Comparison of ENCODE assay signal across 8 mouse cellular contexts in the genomic region with DNA sequence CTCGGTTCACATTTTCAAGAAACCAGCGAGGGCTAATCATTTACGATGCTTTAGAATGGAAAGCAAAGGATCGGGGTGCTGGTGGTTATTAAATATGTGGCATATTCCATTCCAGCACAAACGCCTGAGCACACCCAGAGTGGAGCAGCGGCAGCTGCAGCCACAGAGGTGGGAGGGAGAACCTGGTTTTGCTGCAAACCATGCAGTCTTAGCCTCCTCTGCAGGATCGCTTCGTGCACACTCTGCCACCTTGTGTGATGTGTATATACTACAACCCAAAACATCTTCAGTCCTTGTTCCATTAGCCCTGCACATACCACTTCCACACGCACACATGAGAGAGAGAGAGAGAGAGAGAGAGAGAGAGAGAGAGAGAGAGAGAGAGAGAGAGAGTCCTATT.
DNase-seq lines count a peak whose midpoint lies in the region; ATAC-seq lines count a peak whose summit lies in the region.

No protein-coding gene starts in this region.

- no peaks in the 10 kb centered on the region for H3K9me3 ChIP-seq in embryonic facial prominence, embryonic 10.5 days
- no peaks in the 10 kb centered on the region for H3K9me3 ChIP-seq in heart, embryonic 12.5 days (replicated peaks)
- H3K9me3 ChIP-seq in midbrain, embryonic 14.5 days (ENCODE audit: control insufficient read depth, low read length): no peaks in the 10 kb centered on the region

- no peaks in the 10 kb centered on the region for H3K4me1 ChIP-seq in embryonic facial prominence, embryonic 10.5 days
- no peaks in the 10 kb centered on the region for H3K4me1 ChIP-seq in heart, embryonic 12.5 days (replicated peaks)
- peaks cover 10% of the 10 kb centered on the region; the same call in 1 of the 2 replicates for H3K4me1 ChIP-seq in midbrain, embryonic 14.5 days (ENCODE audit: control insufficient read depth, insufficient read depth, low read length)

- WGBS in embryonic facial prominence, embryonic 10.5 days: 65% methylated on average over 9 of the region's 9 CpGs
- WGBS in heart, embryonic 12.5 days: 52% methylated on average over 9 of the region's 9 CpGs
- 45% methylated on average over 9 of the region's 9 CpGs for WGBS in midbrain, embryonic 14.5 days

- no peak overlapping the region for H3K27ac ChIP-seq in embryonic facial prominence, embryonic 10.5 days (replicated peaks)
- no peak overlapping the region for H3K27ac ChIP-seq in heart, embryonic 12.5 days (ENCODE audit: poor library complexity, severe bottlenecking)
- peak overlapping the region; percentile 15; the same call in 1 of the 2 replicates for H3K27ac ChIP-seq in midbrain, embryonic 14.5 days (replicated peaks; ENCODE audit: low read depth, low read length)

- H3K4me2 ChIP-seq in heart, embryonic 12.5 days: no peak overlapping the region
- H3K4me2 ChIP-seq in midbrain, embryonic 14.5 days (ENCODE audit: low read length): no peak overlapping the region

- H3K9ac ChIP-seq in heart, embryonic 12.5 days: no peak overlapping the region
- no peak overlapping the region for H3K9ac ChIP-seq in midbrain, embryonic 14.5 days (replicated peaks; ENCODE audit: low read length)

- H3K4me3 ChIP-seq in embryonic facial prominence, embryonic 10.5 days: no peak overlapping the region
- no peak overlapping the region for H3K4me3 ChIP-seq in heart, embryonic 12.5 days
- no peak overlapping the region for H3K4me3 ChIP-seq in midbrain, embryonic 14.5 days (replicated peaks; ENCODE audit: low read depth, low read length)

- H3K36me3 ChIP-seq in embryonic facial prominence, embryonic 10.5 days (replicated peaks): no peaks in the 10 kb centered on the region
- H3K36me3 ChIP-seq in heart, embryonic 12.5 days: no peaks in the 10 kb centered on the region
- no peaks in the 10 kb centered on the region for H3K36me3 ChIP-seq in midbrain, embryonic 14.5 days (ENCODE audit: control insufficient read depth, insufficient read depth, low read length)

- peak; percentile 84 for ATAC-seq in heart, embryonic 12.5 days (ENCODE audit: insufficient number of reproducible peaks, low FRiP score)
- ATAC-seq in midbrain, embryonic 14.5 days (ENCODE audit: low FRiP score, low TSS enrichment): peak; percentile 80

- peak; percentile 8 for DNase-seq in adrenal gland, adult 2 months
- DNase-seq in adrenal gland, adult 18-20 months (ENCODE audit: low spot score in 2 of 2): no peak
- peak; percentile 28 for DNase-seq in ES-CJ7 (ENCODE audit: low read depth, low spot score)
- DNase-seq in embryonic facial prominence, embryonic 10.5 days (ENCODE audit: low spot score): peak; percentile 38
- DNase-seq in layer of hippocampus, adult 9-11 months: peak; percentile 44
- DNase-seq in midbrain, embryonic 14.5 days: peak; percentile 87
- peak; percentile 10 for DNase-seq in testis, postnatal 14 days (ENCODE audit: low spot score)

- H3K27me3 ChIP-seq in embryonic facial prominence, embryonic 10.5 days (replicated peaks; ENCODE audit: low read depth, poor library complexity, severe bottlenecking): no peaks in the 10 kb centered on the region
- H3K27me3 ChIP-seq in heart, embryonic 12.5 days (replicated peaks): no peaks in the 10 kb centered on the region
- H3K27me3 ChIP-seq in midbrain, embryonic 14.5 days (ENCODE audit: control insufficient read depth, insufficient read depth, low read length): no peaks in the 10 kb centered on the region

Comparison
In these comparisons a context has a peak if more than half of its experiments do, and no peak if none do; other contexts are left out.
1. DNase-seq: peak in adrenal gland, adult 2 months (single experiment), ES-CJ7 (single experiment), embryonic facial prominence, embryonic 10.5 days (single experiment), layer of hippocampus, adult 9-11 months (single experiment), midbrain, embryonic 14.5 days (single experiment) and testis, postnatal 14 days (single experiment); none in adrenal gland, adult 18-20 months (0 of 2).